Mouse (Mus musculus) stomach, postnatal 0 days (tissue): Measurements from ENCODE around the gene Mpdu1. TPM values are rescaled to one million over a fixed set of nuclear protein-coding genes. Genes with fewer than 3 reads are reported as not detected.

Experiments used
- ATAC-seq: fragments of 200-750 bp; cut with Nextera tagmentation; 2 replicates; pipeline ENCODE4 v1.8.0; 2017; ENCODE audit not compliant: low FRiP score, low TSS enrichment
- DNase-seq: peaks from one replicate; pipeline ENCODE4 v3.0.0-alpha.2; 2016; ENCODE audit warnings: low spot score
- H3K27ac ChIP-seq: fragments of 300-500 bp; sonication (generic); replicated peaks from 2 replicates; pipeline ENCODE4 v1.5.1; 2014; ENCODE audit warnings: mild to moderate bottlenecking, control low read depth
- H3K27me3 ChIP-seq: fragments of 300-500 bp; sonication (generic); 2 replicates; pipeline ENCODE4 v1.6.1; 2014; ENCODE audit warnings: low read length; ENCODE audit not compliant: control insufficient read depth, insufficient read depth
- H3K36me3 ChIP-seq: fragments of 300-500 bp; sonication (generic); 2 replicates; pipeline ENCODE4 v1.6.1; 2014; ENCODE audit warnings: low read length, mixed read lengths; ENCODE audit not compliant: control insufficient read depth, insufficient read depth
- H3K4me1 ChIP-seq: fragments of 300-500 bp; sonication (generic); replicated peaks from 2 replicates; pipeline ENCODE4 v1.6.1; 2014; ENCODE audit warnings: antibody characterized with exemption; ENCODE audit not compliant: control insufficient read depth, insufficient read depth
- H3K4me2 ChIP-seq: fragments of 300-500 bp; sonication (generic); replicated peaks from 2 replicates; pipeline ENCODE4 v1.6.1; 2014; ENCODE audit warnings: low read depth, mild to moderate bottlenecking, control low read depth, moderate library complexity
- H3K4me3 ChIP-seq: fragments of 300-500 bp; sonication (generic); 2 replicates; pipeline ENCODE4 v1.5.1; 2014; ENCODE audit warnings: low read depth, low read length, control low read depth
- H3K9ac ChIP-seq: fragments of 300-500 bp; sonication (generic); 2 replicates; pipeline ENCODE4 v1.6.1; 2014; ENCODE audit warnings: mild to moderate bottlenecking, low read length, control low read depth, mixed read lengths
- H3K9me3 ChIP-seq: fragments of 300-500 bp; sonication (generic); 2 replicates; pipeline ENCODE4 v1.6.1; 2016; ENCODE audit warnings: low read length; ENCODE audit not compliant: control insufficient read depth
- CTCF ChIP-seq: IDR thresholded peaks from 2 replicates; pipeline ENCODE4 v1.5.1; 2016; ENCODE audit warnings: antibody characterized with exemption, low read depth, mild to moderate bottlenecking, moderate library complexity
- EP300 ChIP-seq: optimal IDR thresholded peaks from 2 replicates; pipeline ENCODE3; 2016; ENCODE audit warnings: antibody characterized with exemption
- WGBS: fragments of 180-500 bp; shearing (Covaris S2); extraction: QIAGEN DNeasy Blood & Tissue Kit; methylation state at CpG from one replicate; pipeline ENCODE4 v1.1.7; 2014; 5-methylcytosine and 5-hydroxymethylcytosine counted together
- polyA plus RNA-seq: library from polyadenylated mRNA; unstranded; fragments of >200 nt; fragmentation: Nextera tagmentation; extraction: Ambion mirVana; gene quantifications from 2 replicates; pipeline ENCODE4 v1.2.1, GENCODE M21; 2015

Gene Mpdu1
- polyA plus RNA-seq, 1 experiment from 2014 or later: 69.1 TPM

DNA sequence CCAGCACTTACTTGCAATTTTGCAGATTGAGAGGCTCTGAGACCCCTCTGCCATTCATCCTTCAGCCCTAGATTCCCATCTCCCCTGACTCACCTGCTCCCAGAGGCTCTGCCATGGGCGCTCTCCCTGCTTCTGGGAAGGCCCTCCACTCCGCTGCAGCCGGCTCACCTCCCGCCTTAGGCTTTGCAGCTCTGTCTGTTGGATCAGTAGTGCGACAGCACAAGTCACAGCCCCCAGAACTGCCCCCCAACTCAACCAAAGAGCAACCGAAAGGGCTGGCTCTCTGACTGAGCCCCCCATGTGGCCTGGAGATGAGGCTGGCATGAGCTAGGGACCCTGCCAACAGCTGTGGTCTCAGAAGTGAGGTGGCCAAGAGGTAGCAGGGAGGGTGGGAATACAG is 22.5 kb upstream of the Mpdu1 start:
- 88% methylated on average over 6 of the region's 6 CpGs for WGBS
- peak overlapping the region; percentile 8; the same call in 1 of the 2 replicates for H3K9ac ChIP-seq
- TF ChIP-seq EP300 (no peak), CTCF (no peak)

DNA sequence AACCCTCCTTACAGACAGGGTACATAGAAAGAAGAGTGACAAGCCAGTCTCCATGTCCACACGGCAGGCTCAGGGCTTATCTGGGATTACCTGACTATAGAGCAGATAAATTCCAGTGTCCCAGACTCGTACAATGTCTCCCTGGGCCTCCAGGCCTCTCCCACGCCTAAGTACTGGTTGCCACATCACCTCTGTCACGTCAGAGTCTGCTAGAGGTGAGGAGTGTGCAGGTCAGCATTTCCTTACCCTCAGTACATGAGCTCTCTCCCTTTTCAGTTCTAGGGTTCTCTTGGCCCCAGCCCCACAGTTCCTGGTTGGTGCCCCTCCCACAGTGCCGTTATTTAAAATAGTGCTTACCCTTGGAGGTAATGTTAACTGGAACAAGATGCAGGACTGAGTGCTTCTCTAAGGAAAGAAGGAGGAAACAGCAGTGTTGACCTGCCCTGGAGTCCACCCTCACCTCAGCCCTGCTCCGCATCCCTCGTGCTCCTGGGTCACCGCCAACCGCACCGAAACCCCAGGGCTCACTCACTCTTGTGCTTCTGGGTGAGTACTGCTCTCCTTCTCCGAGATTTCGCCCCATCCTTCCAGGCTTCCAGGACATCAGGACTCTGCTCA is 21.8 kb upstream of the Mpdu1 start:
- Histone ChIP-seq H3K4me2 (no peak overlapping the region), H3K9me3 (no peaks in the 10 kb centered on the region), H3K27me3 (no peaks in the 10 kb centered on the region), H3K27ac (peak overlapping the region; percentile 49), H3K36me3 (no peaks in the 10 kb centered on the region), H3K9ac (no peak overlapping the region), H3K4me1 (peaks cover 12% of the 10 kb centered on the region), H3K4me3 (no peak overlapping the region)
- WGBS: 68% methylated on average over 12 of the region's 12 CpGs
- no peak for TF ChIP-seq EP300
- no peak for TF ChIP-seq CTCF
- ATAC-seq (no peak), DNase-seq (peak; percentile 41)

More for the DNA sequence above, 22.5 kb upstream of the Mpdu1 start:
- H3K27me3 ChIP-seq: no peaks in the 10 kb centered on the region
- no peak overlapping the region for H3K4me3 ChIP-seq
- DNase-seq (no peak), ATAC-seq (no peak)
- H3K9me3 ChIP-seq: no peaks in the 10 kb centered on the region
- H3K4me2 ChIP-seq: no peak overlapping the region
- H3K27ac ChIP-seq: peak overlapping the region; percentile 92
- peaks cover 12% of the 10 kb centered on the region for H3K4me1 ChIP-seq
- no peaks in the 10 kb centered on the region for H3K36me3 ChIP-seq

DNA sequence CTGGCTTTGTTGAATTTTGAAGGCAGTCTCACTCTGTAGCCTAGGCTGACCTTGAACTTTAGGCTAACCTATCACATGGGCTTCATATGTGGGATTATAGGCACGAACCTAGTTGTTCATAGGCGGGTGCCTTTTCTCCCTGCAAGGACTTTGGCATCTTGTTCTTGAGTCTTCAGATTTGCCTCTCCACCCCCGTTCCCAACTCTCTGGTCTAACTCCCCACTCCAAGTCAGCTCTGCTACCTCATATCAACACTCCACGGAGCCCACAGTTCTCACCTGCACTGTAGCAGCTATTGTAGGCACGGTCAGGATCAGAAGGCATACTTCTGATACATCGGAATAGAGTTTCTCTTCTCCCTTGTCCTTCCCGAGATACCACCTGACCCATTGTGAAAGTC is 21.1 kb upstream of the Mpdu1 start:
- DNase-seq: no peak
- H3K4me2 ChIP-seq: no peak overlapping the region
- no peaks in the 10 kb centered on the region for H3K27me3 ChIP-seq
- no peak for ATAC-seq
- H3K27ac ChIP-seq: peak overlapping the region; percentile 49; the same call in 1 of the 2 replicates
- no peak overlapping the region for H3K4me3 ChIP-seq
- H3K36me3 ChIP-seq: no peaks in the 10 kb centered on the region
- H3K9ac ChIP-seq: no peak overlapping the region
- no peak for TF ChIP-seq EP300
- no peak for TF ChIP-seq CTCF
- peaks cover 12% of the 10 kb centered on the region for H3K4me1 ChIP-seq
- 73% methylated on average over 7 of the region's 7 CpGs for WGBS
- H3K9me3 ChIP-seq: no peaks in the 10 kb centered on the region

DNA sequence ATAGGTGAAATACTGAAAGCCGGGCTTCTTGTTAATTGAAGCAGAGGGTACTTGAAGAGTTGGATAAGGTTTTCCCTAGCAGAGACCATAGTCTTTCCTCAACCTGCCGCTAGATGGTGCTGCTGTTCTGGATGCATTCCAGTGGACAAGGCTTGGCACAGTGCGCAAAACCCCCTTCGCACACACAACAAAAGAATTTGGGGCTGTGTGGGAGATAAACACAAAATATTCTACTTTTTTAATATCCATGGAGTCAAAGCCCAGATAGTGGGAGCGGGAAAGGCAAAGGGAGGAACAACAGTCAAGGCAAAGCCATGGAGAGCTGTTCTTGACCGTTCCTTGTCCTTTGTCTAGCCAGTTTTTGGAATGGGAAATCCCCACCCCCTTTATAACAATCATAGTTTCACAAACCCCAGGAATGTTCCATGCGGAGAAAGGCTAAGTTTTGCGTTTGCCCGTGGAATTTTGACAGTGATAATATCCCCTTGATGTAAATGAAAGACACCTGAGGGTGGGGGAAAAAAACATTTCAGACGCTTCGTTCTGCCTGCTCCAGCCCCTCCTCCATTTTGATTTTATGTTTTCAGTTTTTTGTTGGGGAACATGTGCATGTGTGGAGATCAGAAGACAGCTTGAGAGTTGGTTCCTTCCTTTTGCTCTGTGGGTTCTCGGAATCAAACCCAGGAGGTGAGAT is 20.5 kb upstream of the Mpdu1 start:
- Histone ChIP-seq H3K27me3 (no peaks in the 10 kb centered on the region), H3K9ac (0 out of 2 replicates have a peak overlapping the region, but pooled peaks have one; percentile 28), H3K9me3 (no peaks in the 10 kb centered on the region), H3K27ac (peak overlapping the region; percentile 90), H3K4me3 (peak overlapping the region; percentile 17; the same call in 1 of the 2 replicates), H3K36me3 (0 out of 2 replicates have a peak, but pooled peaks cover 2% of the 10 kb centered on the region), H3K4me2 (peak overlapping the region; percentile 67), H3K4me1 (peaks cover 12% of the 10 kb centered on the region)
- TF ChIP-seq EP300: no peak
- TF ChIP-seq CTCF: peak; percentile 96
- WGBS: 8% methylated on average over 12 of the region's 12 CpGs
- peak; percentile 89 for DNase-seq
- peak; percentile 13; the same call in 1 of the 2 replicates for ATAC-seq

DNA sequence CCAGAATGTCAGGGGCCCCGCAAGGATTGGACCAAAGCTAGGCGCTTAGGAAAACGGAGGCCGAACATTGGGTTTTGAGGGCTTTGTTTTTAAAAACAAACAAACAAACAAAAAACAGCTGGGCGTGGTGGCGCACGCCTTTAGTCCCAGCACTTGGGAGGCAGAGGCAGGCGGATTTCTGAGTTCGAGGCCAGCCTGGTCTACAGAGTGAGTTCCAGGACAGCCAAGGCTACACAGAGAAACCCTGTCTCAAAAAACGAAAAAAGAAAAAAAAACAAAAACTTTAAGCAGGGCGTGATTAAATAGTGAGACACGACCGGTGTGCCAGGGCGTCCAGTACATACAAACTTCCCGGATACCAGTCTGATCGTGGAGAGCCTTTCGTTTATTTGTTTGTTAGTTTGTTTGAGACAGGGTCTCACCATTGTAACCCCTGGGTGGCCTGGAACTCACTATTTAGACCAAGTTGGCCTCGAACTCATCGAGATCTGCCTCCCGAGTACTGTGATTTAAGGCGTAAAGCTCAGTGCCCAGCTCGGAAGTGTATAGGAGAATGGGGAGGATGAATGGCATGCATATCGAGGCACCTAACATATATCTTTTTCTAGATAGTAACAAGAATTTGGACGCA is 19.9 kb upstream of the Mpdu1 start:
- Histone ChIP-seq H3K9ac (peak overlapping the region; percentile 61), H3K27ac (peak overlapping the region; percentile 90), H3K36me3 (0 out of 2 replicates have a peak, but pooled peaks cover 2% of the 10 kb centered on the region), H3K4me1 (peaks cover 12% of the 10 kb centered on the region), H3K4me3 (peak overlapping the region; percentile 82), H3K9me3 (no peaks in the 10 kb centered on the region), H3K27me3 (no peaks in the 10 kb centered on the region), H3K4me2 (peak overlapping the region; percentile 67)
- 18% methylated on average over 24 of the region's 24 CpGs for WGBS
- ATAC-seq: no peak; the same call in 1 of the 2 replicates
- DNase-seq: peak; percentile 34
- TF ChIP-seq EP300 (no peak), CTCF (no peak)
